Mouse (Mus musculus): ENCODE data around the gene Cnppd1.

DNA sequence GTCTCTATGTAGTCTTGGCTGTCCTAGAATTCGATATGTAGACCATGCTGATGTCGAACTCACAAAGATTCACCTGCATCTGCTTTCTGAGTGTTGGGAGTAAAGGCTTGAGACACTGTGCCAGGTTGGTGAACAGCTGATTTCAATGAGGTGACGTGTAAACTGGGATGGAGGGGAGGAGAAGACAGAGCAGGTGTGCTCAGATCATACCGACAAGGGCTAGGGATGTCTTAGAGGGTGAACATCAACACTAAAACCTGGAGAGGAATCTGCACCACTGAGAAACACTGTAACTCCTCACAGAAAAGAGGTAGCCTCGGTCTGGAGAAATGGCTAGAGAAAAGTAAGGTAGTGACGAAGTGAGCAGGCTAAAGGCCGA is 25.6 kb upstream of the Cnppd1 start:
- no peak for TF ChIP-seq CTCF (IDR thresholded peaks at IDR 0.05; ENCODE audit: borderline replicate concordance, insufficient read depth, low read depth, low read length)
- no peak for TF ChIP-seq POLR2A (IDR thresholded peaks at IDR 0.05; ENCODE audit: borderline replicate concordance, insufficient read depth, low read length)
